Mouse (Mus musculus) heart, embryonic 14.5 days (tissue): ENCODE measurements at regions not wholly inside any gene's neighbourhood (a gene's known extent, or its start where the extent isn't known, plus 50 kb on each side); places are given as distances from the start of the nearest gene placed in this dataset.

Source experiments
- ATAC-seq: fragments of 200-750 bp; cut with Nextera tagmentation; 2 replicates; pipeline ENCODE4 v1.8.0; 2017; ENCODE audit warnings: low read depth, moderate TSS enrichment; ENCODE audit not compliant: insufficient number of reproducible peaks, insufficient read depth, low FRiP score
- H3K27ac ChIP-seq, 2 experiments: fragments of 200-500 bp in 1 of 2; fragments of 300-500 bp in 1 of 2; sonication (generic) in 1 of 2; replicated peaks in 1 of 2; 2 replicates each; pipeline ENCODE4 v1.5.1; 2012 to 2014; ENCODE audit warnings: low read depth in 2 of 2, low read length in 2 of 2, control low read depth in 1 of 2, mild to moderate bottlenecking in 1 of 2, mixed read lengths in 1 of 2; ENCODE audit not compliant: control insufficient read depth in 1 of 2, insufficient read depth in 1 of 2
- H3K27me3 ChIP-seq: fragments of 300-500 bp; sonication (generic); 2 replicates; pipeline ENCODE4 v1.6.1; 2014; ENCODE audit warnings: mild to moderate bottlenecking, low read length, control low read depth; ENCODE audit not compliant: control insufficient read depth, insufficient read depth
- H3K36me3 ChIP-seq: fragments of 300-500 bp; sonication (generic); 2 replicates; pipeline ENCODE4 v1.6.1; 2014; ENCODE audit warnings: mild to moderate bottlenecking, control low read depth, low read length, mixed read lengths; ENCODE audit not compliant: control insufficient read depth, insufficient read depth
- H3K4me1 ChIP-seq, 2 experiments: fragments of 200-500 bp in 1 of 2; fragments of 300-500 bp in 1 of 2; sonication (generic) in 1 of 2; 2 replicates each; pipeline ENCODE4 v1.6.1; 2012 to 2014; ENCODE audit warnings: low read length in 2 of 2, control low read depth in 1 of 2, mixed read lengths in 1 of 2; ENCODE audit not compliant: control insufficient read depth in 2 of 2, insufficient read depth in 2 of 2
- H3K4me2 ChIP-seq: fragments of 300-500 bp; sonication (generic); 2 replicates; pipeline ENCODE4 v1.6.1; 2014; ENCODE audit warnings: mild to moderate bottlenecking, low read length
- H3K4me3 ChIP-seq, 2 experiments: fragments of 200-500 bp in 1 of 2; fragments of 300-500 bp in 1 of 2; sonication (generic) in 1 of 2; 2 replicates each; pipeline ENCODE4 v1.5.1; 2012 to 2014; ENCODE audit warnings: low read length in 2 of 2, mild to moderate bottlenecking in 2 of 2, control low read depth in 1 of 2, low read depth in 1 of 2, moderate library complexity in 1 of 2; ENCODE audit not compliant: control insufficient read depth in 1 of 2, insufficient read depth in 1 of 2
- H3K9ac ChIP-seq: fragments of 300-500 bp; sonication (generic); 2 replicates; pipeline ENCODE4 v1.6.1; 2014; ENCODE audit warnings: mild to moderate bottlenecking, low read length
- H3K9me3 ChIP-seq: fragments of 300-500 bp; sonication (generic); 2 replicates; pipeline ENCODE4 v1.6.1; 2016; ENCODE audit warnings: low read length, control low read depth; ENCODE audit not compliant: control insufficient read depth
- WGBS: fragments of 180-500 bp; shearing (Covaris S2); extraction: QIAGEN DNeasy Blood & Tissue Kit; methylation state at CpG from one replicate; pipeline ENCODE4 v1.1.7; 2014; 5-methylcytosine and 5-hydroxymethylcytosine counted together

- Histone ChIP-seq H3K27ac (no peak overlapping the region), H3K36me3 (no peaks in the 10 kb centered on the region), H3K4me3 (no peak overlapping the region), H3K4me2 (no peak overlapping the region), H3K27me3 (no peaks in the 10 kb centered on the region), H3K9me3 (no peaks in the 10 kb centered on the region), H3K9ac (no peak overlapping the region), H3K4me1 (no peaks in the 10 kb centered on the region)
- ATAC-seq: no peak
- 68% methylated on average over 4 of the region's 4 CpGs for WGBS
These were observed 580.3 kb downstream of the Kctd12 start for GRCm38 (mm10) chr14:102402061-102402689.

DNA sequence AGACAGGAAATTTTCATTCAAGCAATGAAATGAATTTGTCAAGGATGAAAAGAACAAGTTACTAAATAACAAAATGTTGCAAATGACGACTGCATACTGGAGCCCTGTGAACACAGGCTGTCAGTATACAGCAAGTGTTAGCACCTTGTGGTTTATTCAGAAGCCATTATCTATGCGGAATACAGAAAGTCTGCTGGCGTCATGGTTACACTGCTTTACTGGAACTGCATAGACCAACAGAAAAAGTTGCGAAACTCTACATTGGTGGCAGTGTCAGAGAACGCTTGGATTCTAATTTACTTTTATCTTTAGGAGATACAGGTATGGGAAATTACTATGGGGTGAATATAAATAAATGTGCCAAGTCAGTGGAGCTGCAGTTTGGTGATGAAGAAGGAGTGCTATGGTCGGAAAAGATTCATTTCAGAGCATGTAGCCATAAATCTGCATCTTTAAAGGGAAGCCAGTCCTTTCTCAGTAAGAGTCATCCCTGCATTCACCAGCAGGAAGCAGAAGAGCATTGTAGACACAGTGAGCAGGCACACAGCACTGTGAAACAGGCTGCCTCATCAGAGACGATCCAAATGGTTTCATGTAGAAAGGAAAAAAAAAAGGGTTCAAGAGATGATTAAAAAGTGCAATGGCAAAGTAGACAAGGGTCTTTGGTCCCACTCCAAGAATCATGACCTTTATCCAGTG lies 586.3 kb downstream of the Kctd12 start:
- Histone ChIP-seq H3K4me2 (no peak overlapping the region), H3K27me3 (no peaks in the 10 kb centered on the region), H3K27ac (no peak overlapping the region), H3K9ac (no peak overlapping the region), H3K9me3 (no peaks in the 10 kb centered on the region), H3K4me1 (no peaks in the 10 kb centered on the region), H3K36me3 (no peaks in the 10 kb centered on the region), H3K4me3 (no peak overlapping the region)
- ATAC-seq: no peak
- 72% methylated on average over 7 of the region's 7 CpGs for WGBS

GRCm38 (mm10) chr14:102392351-102392750 lies 590.1 kb downstream of the Kctd12 start:
- Histone ChIP-seq H3K4me1 (no peaks in the 10 kb centered on the region), H3K36me3 (no peaks in the 10 kb centered on the region), H3K9me3 (no peaks in the 10 kb centered on the region), H3K9ac (no peak overlapping the region), H3K27me3 (no peaks in the 10 kb centered on the region), H3K4me3 (no peak overlapping the region), H3K27ac (no peak overlapping the region), H3K4me2 (no peak overlapping the region)
- WGBS: 55% methylated on average over 3 of the region's 3 CpGs
- ATAC-seq: no peak

GRCm38 (mm10) chr14:102372994-102373567 lies 609.4 kb downstream of the Kctd12 start:
- Histone ChIP-seq H3K36me3 (no peaks in the 10 kb centered on the region), H3K9ac (no peak overlapping the region), H3K9me3 (no peaks in the 10 kb centered on the region), H3K4me3 (no peak overlapping the region), H3K27me3 (no peaks in the 10 kb centered on the region), H3K27ac (no peak overlapping the region), H3K4me1 (peaks cover 2 to 5% of the 10 kb centered on the region in 2 experiments; a peak in 1 of 4 replicates), H3K4me2 (no peak overlapping the region)
- no peak for ATAC-seq
- WGBS: 46% methylated on average over 5 of the region's 5 CpGs

DNA sequence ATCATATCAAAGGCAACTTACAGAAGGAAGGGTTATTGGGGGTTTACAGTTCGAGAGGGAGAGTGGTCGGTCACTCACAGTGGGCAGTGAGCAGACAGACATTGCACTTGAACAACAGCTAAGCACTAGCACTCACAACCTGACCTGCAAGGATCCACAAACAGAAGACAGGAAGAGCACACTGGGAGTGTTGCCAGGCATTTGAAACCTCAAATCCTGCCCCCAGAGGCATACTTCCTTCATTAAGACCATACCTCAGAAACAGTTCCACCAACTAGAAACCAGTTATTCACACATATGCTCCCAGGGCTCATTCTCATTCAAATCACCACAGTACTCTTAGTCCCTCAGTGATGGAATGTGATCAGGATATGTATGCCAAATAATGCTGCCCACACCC lies 620.8 kb downstream of the Kctd12 start:
- Histone ChIP-seq H3K4me3 (no peak overlapping the region), H3K4me2 (no peak overlapping the region), H3K4me1 (no peaks in the 10 kb centered on the region), H3K27me3 (no peaks in the 10 kb centered on the region), H3K27ac (no peak overlapping the region), H3K9me3 (no peaks in the 10 kb centered on the region), H3K9ac (no peak overlapping the region), H3K36me3 (no peaks in the 10 kb centered on the region)
- no peak for ATAC-seq
- 71% methylated on average over 2 of the region's 2 CpGs for WGBS

DNA sequence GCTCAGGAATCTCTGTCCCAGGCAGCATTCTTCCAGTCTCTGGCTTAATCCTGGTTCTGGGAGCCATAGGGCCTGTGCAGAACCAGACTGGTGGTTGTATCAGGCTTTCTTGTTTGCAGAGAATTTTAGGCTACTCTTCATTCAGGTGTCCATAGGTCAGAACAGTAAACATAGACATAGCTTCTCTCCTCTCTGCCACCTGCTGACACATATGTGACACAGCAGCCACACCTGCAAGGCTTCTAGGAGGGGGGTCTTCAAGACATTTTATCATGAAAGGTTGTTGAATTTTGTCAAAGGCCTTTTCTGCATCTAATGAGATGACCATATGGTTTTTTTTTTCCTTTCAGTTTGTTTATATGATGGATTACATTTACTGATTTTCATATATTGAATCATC lies 599.7 kb downstream of the Lmo7 start:
- no peaks in the 10 kb centered on the region for H3K27me3 ChIP-seq
- no peaks in the 10 kb centered on the region for H3K4me1 ChIP-seq
- no peaks in the 10 kb centered on the region for H3K9me3 ChIP-seq
- no peak overlapping the region for H3K27ac ChIP-seq
- no peak overlapping the region for H3K4me2 ChIP-seq
- no peak for ATAC-seq
- no peak overlapping the region for H3K4me3 ChIP-seq
- no peaks in the 10 kb centered on the region for H3K36me3 ChIP-seq
- no peak overlapping the region for H3K9ac ChIP-seq

DNA sequence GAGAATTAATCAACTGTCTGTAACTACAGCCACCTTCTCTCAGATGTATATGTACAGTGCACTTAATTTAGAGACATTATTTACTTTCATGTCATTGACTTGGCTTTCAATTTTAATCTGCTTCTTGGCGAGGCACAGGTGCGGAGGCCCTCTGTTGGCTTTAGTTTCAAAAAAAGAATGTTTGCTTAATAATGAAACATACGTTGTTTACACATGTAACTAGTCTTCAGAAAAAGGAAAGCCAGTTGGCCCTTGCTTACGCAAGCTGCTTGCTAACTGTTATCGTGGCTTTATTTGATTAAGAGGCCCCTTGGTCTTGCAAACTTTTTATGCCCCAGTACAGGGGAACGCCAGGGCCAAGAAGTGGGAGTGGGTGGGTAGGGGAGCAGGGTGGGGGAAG lies 576.6 kb downstream of the Lmo7 start:
- H3K9ac ChIP-seq: no peak overlapping the region
- H3K4me3 ChIP-seq: no peak overlapping the region
- H3K4me1 ChIP-seq: no peaks in the 10 kb centered on the region
- WGBS: 88% methylated on average over 6 of the region's 6 CpGs
- no peaks in the 10 kb centered on the region for H3K27me3 ChIP-seq
- no peak overlapping the region for H3K27ac ChIP-seq
- ATAC-seq: no peak
- no peak overlapping the region for H3K4me2 ChIP-seq
- no peaks in the 10 kb centered on the region for H3K36me3 ChIP-seq
- no peaks in the 10 kb centered on the region for H3K9me3 ChIP-seq
